ENCODE assay signal across 19 mouse cellular contexts in genomic region chr14:26379071-26379470, GRCm38 (mm10).
DNase-seq lines count a peak whose midpoint lies in the region; ATAC-seq and TF ChIP-seq lines count a peak whose summit lies in the region.
"Had no signal": no experiment of that assay in that cellular context is flagged by ENCODE, and none has a peak within 500 bp of the region (broad histone marks: within the 10 kb centered on the region; RNA-seq: fewer than 3 reads in every experiment).

No protein-coding gene starts in this region.

- no peak for TF ChIP-seq CTCF in cerebellum, adult 2 months (IDR thresholded peaks at IDR 0.05; ENCODE audit: borderline replicate concordance, insufficient read depth, low read depth, low read length)

- ATAC-seq in forebrain, embryonic 11.5 days (replicated peaks; ENCODE audit: low FRiP score), result no peak
- no peak for ATAC-seq in forebrain, embryonic 15.5 days (replicated peaks)
- ATAC-seq in heart, embryonic 12.5 days (ENCODE audit: insufficient number of reproducible peaks, low FRiP score), result no peak
- ATAC-seq: inflammation-experienced regulatory T-cells, adult 6 months; midbrain, embryonic 13.5 days had no signal

- no peaks in the 10 kb centered on the region for H3K36me3 ChIP-seq in forebrain, embryonic 11.5 days (ENCODE audit: control insufficient read depth, insufficient read depth, low read length)
- no peaks in the 10 kb centered on the region for H3K36me3 ChIP-seq in forebrain, embryonic 15.5 days
- H3K36me3 ChIP-seq in heart, embryonic 12.5 days, result no peaks in the 10 kb centered on the region
- H3K36me3 ChIP-seq: liver, embryonic 13.5 days; midbrain, embryonic 13.5 days; neural tube, embryonic 12.5 days had no signal

- no peak for TF ChIP-seq POLR2A in cerebellum, adult 2 months (IDR thresholded peaks at IDR 0.05; ENCODE audit: borderline replicate concordance, insufficient read depth, low read length)

- DNase-seq in forebrain, embryonic 11.5 days (ENCODE audit: low spot score), result peak; percentile 42
- peak; percentile 61 for DNase-seq in ES-CJ7 (ENCODE audit: low read depth, low spot score)
- DNase-seq in embryo, embryonic 10.5 days (ENCODE audit: low spot score), result peak; percentile 61
- peak; percentile 67 for DNase-seq in mesoderm, embryonic 11.5 days (ENCODE audit: low read depth, low spot score)
- no peak for DNase-seq in left cerebral cortex, postnatal 36 days (ENCODE audit: low spot score in 2 of 2)
- no peak for DNase-seq in cerebellum, adult 2 months
- DNase-seq: adrenal gland, adult 8-10 months; B cell, adult 2 months; cerebellum, postnatal 25 days; heart, adult 18-20 months; heart, postnatal 14 days; liver, embryonic 13.5 days; thymus, adult 18-20 months had no signal

- H3K4me3 ChIP-seq in forebrain, embryonic 11.5 days (ENCODE audit: low read depth, low read length), result no peak overlapping the region
- no peak overlapping the region for H3K4me3 ChIP-seq in forebrain, embryonic 15.5 days
- no peak overlapping the region for H3K4me3 ChIP-seq in heart, embryonic 12.5 days
- no peak overlapping the region for H3K4me3 ChIP-seq in cerebellum, adult 2 months (replicated peaks; ENCODE audit: insufficient read depth, low read depth, low read length)
- H3K4me3 ChIP-seq: liver, embryonic 13.5 days; midbrain, embryonic 13.5 days; neural tube, embryonic 12.5 days had no signal

- H3K9ac ChIP-seq in forebrain, embryonic 11.5 days (ENCODE audit: low read length), result no peak overlapping the region
- no peak overlapping the region for H3K9ac ChIP-seq in forebrain, embryonic 15.5 days (replicated peaks)
- no peak overlapping the region for H3K9ac ChIP-seq in heart, embryonic 12.5 days
- H3K9ac ChIP-seq: liver, embryonic 13.5 days; midbrain, embryonic 13.5 days; neural tube, embryonic 12.5 days had no signal

- WGBS in forebrain, embryonic 11.5 days, result 26% methylated on average over 3 of the region's 3 CpGs
- WGBS in forebrain, embryonic 15.5 days, result 19% methylated on average over 3 of the region's 3 CpGs
- WGBS in heart, embryonic 12.5 days, result 59% methylated on average over 3 of the region's 3 CpGs
- WGBS in cerebellum, adult 2 months, result 32% methylated on average over 3 of the region's 3 CpGs

- no peaks in the 10 kb centered on the region for H3K27me3 ChIP-seq in forebrain, embryonic 11.5 days (ENCODE audit: control insufficient read depth, insufficient read depth, low read length)
- H3K27me3 ChIP-seq in forebrain, embryonic 15.5 days, result no peaks in the 10 kb centered on the region
- H3K27me3 ChIP-seq in heart, embryonic 12.5 days (replicated peaks), result no peaks in the 10 kb centered on the region
- H3K27me3 ChIP-seq in cerebellum, adult 2 months (ENCODE audit: control insufficient read depth, insufficient read depth, low read length), result no peaks in the 10 kb centered on the region
- H3K27me3 ChIP-seq: liver, embryonic 13.5 days; midbrain, embryonic 13.5 days; neural tube, embryonic 12.5 days had no signal

- H3K27ac ChIP-seq in forebrain, embryonic 11.5 days (ENCODE audit: low read depth, low read length), result no peak overlapping the region
- H3K27ac ChIP-seq in forebrain, embryonic 15.5 days (replicated peaks), result no peak overlapping the region
- H3K27ac ChIP-seq in heart, embryonic 12.5 days (ENCODE audit: poor library complexity, severe bottlenecking), result no peak overlapping the region
- H3K27ac ChIP-seq in cerebellum, adult 2 months (ENCODE audit: insufficient read depth, low read length), result no peak overlapping the region
- H3K27ac ChIP-seq: kidney, postnatal 0 days; liver, embryonic 13.5 days; midbrain, embryonic 13.5 days; neural tube, embryonic 12.5 days had no signal

- no peaks in the 10 kb centered on the region for H3K4me1 ChIP-seq in forebrain, embryonic 11.5 days (replicated peaks; ENCODE audit: control insufficient read depth, insufficient read depth, low read length)
- H3K4me1 ChIP-seq in forebrain, embryonic 15.5 days, result no peaks in the 10 kb centered on the region
- H3K4me1 ChIP-seq in heart, embryonic 12.5 days (replicated peaks), result no peaks in the 10 kb centered on the region
- H3K4me1 ChIP-seq in cerebellum, adult 2 months (ENCODE audit: control insufficient read depth, insufficient read depth, low read length), result no peaks in the 10 kb centered on the region; the same call in 1 of the 2 replicates
- H3K4me1 ChIP-seq: liver, embryonic 13.5 days; midbrain, embryonic 13.5 days; neural tube, embryonic 12.5 days had no signal

- intact Hi-C loops in left cerebral cortex, postnatal 36 days (cut with DNase I), result no loop called here

- no peaks in the 10 kb centered on the region for H3K9me3 ChIP-seq in forebrain, embryonic 11.5 days (ENCODE audit: control insufficient read depth, low read length)
- no peaks in the 10 kb centered on the region for H3K9me3 ChIP-seq in forebrain, embryonic 15.5 days
- H3K9me3 ChIP-seq in heart, embryonic 12.5 days (replicated peaks), result no peaks in the 10 kb centered on the region
- H3K9me3 ChIP-seq: liver, embryonic 13.5 days; midbrain, embryonic 13.5 days; neural tube, embryonic 12.5 days had no signal

- no peak overlapping the region for H3K4me2 ChIP-seq in forebrain, embryonic 11.5 days (ENCODE audit: low read depth, low read length, severe bottlenecking)
- no peak overlapping the region for H3K4me2 ChIP-seq in forebrain, embryonic 15.5 days (replicated peaks)
- H3K4me2 ChIP-seq in heart, embryonic 12.5 days, result no peak overlapping the region
- H3K4me2 ChIP-seq: liver, embryonic 13.5 days; midbrain, embryonic 13.5 days; neural tube, embryonic 12.5 days had no signal

Comparison
In these comparisons a context has a peak if more than half of its experiments do, and no peak if none do; other contexts are left out.
1. DNase-seq: peak in forebrain, embryonic 11.5 days (single experiment), ES-CJ7 (single experiment), embryo, embryonic 10.5 days (single experiment) and mesoderm, embryonic 11.5 days (single experiment); none in left cerebral cortex, postnatal 36 days (0 of 2) and cerebellum, adult 2 months (0 of 2).